Mouse (Mus musculus): ENCODE measurements at regions not wholly inside any gene's neighbourhood (a gene's known extent, or its start where the extent isn't known, plus 50 kb on each side); places are given as distances from the start of the nearest gene placed in this dataset. TPM values are rescaled to one million over a fixed set of nuclear protein-coding genes. Genes with fewer than 3 reads are reported as not detected.
"Not testable (repeated sequence)": the region's sequence is repeated elsewhere in the genome, so short reads cannot be mapped to it uniquely, and the experiment has no call there.

DNA sequence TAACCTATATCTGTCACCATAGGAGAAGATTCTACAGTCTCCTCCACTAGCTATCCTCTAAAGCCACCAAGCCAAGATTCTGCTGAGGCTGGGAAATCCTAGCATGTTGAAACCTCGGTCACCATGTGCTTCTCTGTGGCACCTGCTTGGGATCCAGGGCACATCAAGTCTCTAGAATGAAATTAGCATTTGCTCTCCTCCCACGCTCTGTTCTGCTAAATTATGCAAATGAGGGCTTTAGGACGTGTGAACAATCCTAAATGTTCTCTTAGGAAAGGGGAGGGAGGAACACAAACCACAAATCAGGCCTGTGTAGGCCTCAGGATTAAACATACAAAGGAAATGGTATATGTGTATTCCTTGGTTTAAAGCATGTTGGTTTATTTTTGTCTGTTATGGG lies 52.9 kb upstream of the Xcl1 start:
- Histone ChIP-seq H3K4me2 (ENCODE audit: low read depth, low read length) (no peak overlapping the region), H3K4me3 (ENCODE audit: low read depth, low read length) (no peak overlapping the region), H3K27me3 (ENCODE audit: insufficient read depth, low read length) (no peaks in the 10 kb centered on the region), H3K4me1 (ENCODE audit: insufficient read depth) (no peaks in the 10 kb centered on the region), H3K27ac (ENCODE audit: low read depth) (no peak overlapping the region), H3K36me3 (replicated peaks; ENCODE audit: insufficient read depth, low read length) (no peaks in the 10 kb centered on the region), H3K9me3 (ENCODE audit: low read length) (no peaks in the 10 kb centered on the region), H3K9ac (replicated peaks) (no peak overlapping the region)
- no peak for TF ChIP-seq EP300 (IDR thresholded peaks at IDR 0.05; ENCODE audit: low read depth)
- no peak for TF ChIP-seq CTCF (IDR thresholded peaks at IDR 0.05; ENCODE audit: low read depth)
- ATAC-seq, result no peak
- 65% methylated on average over 3 of the region's 3 CpGs for WGBS (ENCODE audit: insufficient replicate concordance)
- DNase-seq, result no peak

DNA sequence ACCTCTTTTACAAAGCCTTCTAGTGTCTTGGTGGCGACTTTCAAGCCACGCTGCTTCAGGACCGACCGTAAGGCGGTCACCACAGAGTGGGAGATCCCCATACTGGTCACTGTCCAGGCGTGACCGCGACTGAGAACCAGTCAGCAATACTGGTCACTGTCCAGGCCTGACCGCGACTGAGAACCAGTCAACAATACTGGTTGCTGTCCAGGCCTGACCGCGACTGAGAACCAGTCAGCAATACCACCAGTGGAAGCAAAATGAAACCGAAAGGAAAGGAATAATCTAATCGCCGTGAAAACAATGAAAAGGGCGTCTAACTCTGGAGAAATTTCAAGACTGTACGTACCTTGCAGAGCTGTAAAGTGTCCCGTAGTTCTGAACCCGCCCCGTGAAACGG lies 50.2 kb upstream of the Xcl1 start:
- not testable (repeated sequence) for H3K4me2 ChIP-seq (ENCODE audit: low read depth, low read length); H3K27me3 ChIP-seq (ENCODE audit: insufficient read depth, low read length); H3K27ac ChIP-seq (ENCODE audit: low read depth); H3K36me3 ChIP-seq (replicated peaks; ENCODE audit: insufficient read depth, low read length); H3K9me3 ChIP-seq (ENCODE audit: low read length); ATAC-seq; H3K4me3 ChIP-seq (ENCODE audit: low read depth, low read length); DNase-seq; H3K9ac ChIP-seq (replicated peaks); H3K4me1 ChIP-seq (ENCODE audit: insufficient read depth)
- 89% methylated on average over 21 of the region's 21 CpGs for WGBS (ENCODE audit: insufficient replicate concordance)

Small RNA genes in the stretch of these regions (microRNA-seq; reads per million reads assigned to microRNA genes)
- gene Gm26042, result not detected

All from liver, postnatal 0 days (tissue).